Mouse (Mus musculus) liver, postnatal 0 days (tissue): ENCODE data around the gene Sdr39u1. TPM values are rescaled to one million over a fixed set of nuclear protein-coding genes. Genes with fewer than 3 reads are reported as not detected.
A peak's percentile ranks its signal among the peaks of the same experiment; 100 is the strongest.

Experiments
- ATAC-seq: fragments of 200-750 bp; cut with Nextera tagmentation; 2 replicates; pipeline ENCODE4 v1.8.0; 2017; ENCODE audit warnings: mild to moderate bottlenecking, moderate library complexity
- DNase-seq: peaks from one replicate; pipeline ENCODE4 v3.0.0-alpha.2; 2016
- H3K27ac ChIP-seq: fragments of 300-500 bp; sonication (generic); 2 replicates; pipeline ENCODE4 v1.5.1; 2014; ENCODE audit warnings: antibody characterized with exemption, moderate library complexity, mild to moderate bottlenecking, low read depth
- H3K27me3 ChIP-seq: fragments of 300-500 bp; sonication (generic); 2 replicates; pipeline ENCODE4 v1.6.1; 2014; ENCODE audit warnings: low read length, control low read depth, mixed read lengths; ENCODE audit not compliant: insufficient read depth
- H3K36me3 ChIP-seq: fragments of 300-500 bp; sonication (generic); replicated peaks from 2 replicates; pipeline ENCODE4 v1.6.1; 2014; ENCODE audit warnings: mild to moderate bottlenecking, control low read depth, low read length, moderate library complexity, mixed read lengths; ENCODE audit not compliant: insufficient read depth
- H3K4me1 ChIP-seq: fragments of 300-500 bp; sonication (generic); 2 replicates; pipeline ENCODE4 v1.6.1; 2014; ENCODE audit warnings: antibody characterized with exemption, mild to moderate bottlenecking, control low read depth; ENCODE audit not compliant: insufficient read depth
- H3K4me2 ChIP-seq: fragments of 300-500 bp; sonication (generic); 2 replicates; pipeline ENCODE4 v1.6.1; 2014; ENCODE audit warnings: low read depth, mild to moderate bottlenecking, low read length, moderate library complexity, mixed read lengths
- H3K4me3 ChIP-seq: fragments of 300-500 bp; sonication (generic); 2 replicates; pipeline ENCODE4 v1.5.1; 2014; ENCODE audit warnings: low read depth, low read length
- H3K9ac ChIP-seq: fragments of 300-500 bp; sonication (generic); replicated peaks from 2 replicates; pipeline ENCODE4 v1.6.1; 2014; ENCODE audit warnings: mild to moderate bottlenecking, moderate library complexity
- H3K9me3 ChIP-seq: fragments of 300-500 bp; sonication (generic); 2 replicates; pipeline ENCODE4 v1.6.1; 2016; ENCODE audit warnings: mild to moderate bottlenecking, control low read depth, low read length, mixed read lengths
- CTCF ChIP-seq: sonication (generic); IDR thresholded peaks from 2 replicates; pipeline ENCODE4 v1.5.1; 2016; ENCODE audit warnings: antibody characterized with exemption, low read depth
- EP300 ChIP-seq: IDR thresholded peaks from 2 replicates; pipeline ENCODE4 v1.6.1; 2016; ENCODE audit warnings: antibody characterized with exemption, low read depth, mild to moderate bottlenecking
- WGBS: fragments of 180-500 bp; shearing (Covaris S2); extraction: QIAGEN DNeasy Blood & Tissue Kit; methylation state at CpG from one replicate; pipeline ENCODE4 v1.1.7; 2014; ENCODE audit not compliant: insufficient replicate concordance; 5-methylcytosine and 5-hydroxymethylcytosine counted together
- polyA plus RNA-seq: library from polyadenylated mRNA; unstranded; fragments of >200 nt; fragmentation: Nextera tagmentation; extraction: Ambion mirVana; gene quantifications from 2 replicates; pipeline ENCODE4 v1.2.1, GENCODE M21; 2015

Sdr39u1 gene
- polyA plus RNA-seq, 1 experiment from 2014 or later, result 26.2 TPM

- 83% methylated on average over 17 of the region's 17 CpGs for WGBS
Observed at GRCm38 (mm10) chr14:55872551-55872950, 27.5 kb downstream of the Sdr39u1 start.

GRCm38 (mm10) chr14:55872039-55872438 lies 28.1 kb downstream of the Sdr39u1 start:
- ATAC-seq (no peak), DNase-seq (no peak)
- no peak overlapping the region for H3K27ac ChIP-seq
- TF ChIP-seq EP300, result no peak
- no peak for TF ChIP-seq CTCF
- peaks cover 10% of the 10 kb centered on the region for H3K4me1 ChIP-seq
- H3K27me3 ChIP-seq, result no peaks in the 10 kb centered on the region
- H3K36me3 ChIP-seq, result no peaks in the 10 kb centered on the region; the same call in 1 of the 2 replicates
- no peak overlapping the region for H3K4me3 ChIP-seq
- no peak overlapping the region for H3K9ac ChIP-seq
- WGBS, result 77% methylated on average over 12 of the region's 12 CpGs
- no peak overlapping the region for H3K4me2 ChIP-seq
- H3K9me3 ChIP-seq, result no peaks in the 10 kb centered on the region

More at GRCm38 (mm10) chr14:55872551-55872950, 27.5 kb downstream of the Sdr39u1 start:
- DNase-seq (no peak), ATAC-seq (no peak)
- Histone ChIP-seq H3K9ac (no peak overlapping the region), H3K4me2 (no peak overlapping the region), H3K4me1 (peaks cover 10% of the 10 kb centered on the region), H3K9me3 (no peaks in the 10 kb centered on the region), H3K36me3 (no peaks in the 10 kb centered on the region; the same call in 1 of the 2 replicates), H3K27ac (no peak overlapping the region), H3K4me3 (no peak overlapping the region), H3K27me3 (no peaks in the 10 kb centered on the region)
- TF ChIP-seq EP300 (no peak), CTCF (no peak)

GRCm38 (mm10) chr14:55869538-55869937 lies 30.6 kb downstream of the Sdr39u1 start:
- DNase-seq (no peak), ATAC-seq (no peak)
- Histone ChIP-seq H3K27ac (no peak overlapping the region), H3K4me1 (peaks cover 10% of the 10 kb centered on the region), H3K36me3 (peaks cover 3% of the 10 kb centered on the region), H3K4me3 (no peak overlapping the region), H3K4me2 (no peak overlapping the region), H3K9ac (no peak overlapping the region), H3K27me3 (no peaks in the 10 kb centered on the region), H3K9me3 (no peaks in the 10 kb centered on the region)
- WGBS, result 82% methylated on average over 6 of the region's 6 CpGs
- TF ChIP-seq CTCF, result no peak
- no peak for TF ChIP-seq EP300

DNA sequence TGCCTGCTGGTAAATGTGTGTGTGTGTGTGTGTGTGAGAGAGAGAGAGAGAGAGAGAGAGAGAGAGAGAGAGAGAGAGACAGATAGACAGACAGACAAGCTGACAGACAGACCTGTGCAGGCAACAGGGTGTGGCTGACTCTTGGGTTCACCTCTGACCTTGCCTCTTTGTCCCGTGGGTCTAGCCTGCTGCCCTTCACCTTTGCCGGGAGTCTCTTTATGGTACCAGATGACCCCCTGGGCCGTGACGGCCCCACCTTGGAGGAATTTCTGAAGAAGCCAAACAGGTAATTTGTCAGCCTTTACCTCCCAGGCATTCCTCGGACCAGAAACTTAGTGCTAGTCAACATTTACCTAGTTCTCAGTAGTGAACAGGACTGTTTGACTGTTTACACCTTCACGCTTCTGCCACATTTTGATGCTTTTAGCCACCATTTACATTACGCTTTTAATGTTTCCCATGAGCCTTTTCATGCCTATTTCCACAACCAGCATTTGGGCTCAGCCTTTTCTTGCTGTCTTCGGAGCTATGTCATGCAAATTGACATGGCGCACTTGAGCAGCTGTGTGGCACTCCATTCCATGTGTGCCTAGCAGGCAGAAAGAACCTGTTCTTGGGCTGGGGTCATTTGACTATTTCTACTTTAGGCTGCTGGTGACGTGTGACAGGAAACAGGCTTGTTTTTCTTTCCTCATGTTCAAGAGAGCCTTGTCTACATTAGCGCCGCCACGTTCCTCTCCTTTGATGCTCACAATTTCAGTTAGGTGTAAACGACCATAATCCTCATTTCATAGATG lies 31.7 kb downstream of the Sdr39u1 start:
- Histone ChIP-seq H3K4me1 (peaks cover under 1% of the 10 kb centered on the region; the same call in 1 of the 2 replicates), H3K9me3 (no peaks in the 10 kb centered on the region), H3K36me3 (peaks cover 3% of the 10 kb centered on the region), H3K27ac (no peak overlapping the region), H3K4me2 (no peak overlapping the region), H3K9ac (no peak overlapping the region), H3K27me3 (no peaks in the 10 kb centered on the region), H3K4me3 (no peak overlapping the region)
- no peak for DNase-seq
- WGBS, result 79% methylated on average over 14 of the region's 14 CpGs
- no peak for TF ChIP-seq EP300
- no peak for TF ChIP-seq CTCF
- ATAC-seq, result no peak

- DNase-seq (peak; percentile 54), ATAC-seq (no peak)
- Histone ChIP-seq H3K36me3 (peaks cover 3% of the 10 kb centered on the region), H3K9ac (no peak overlapping the region), H3K4me2 (no peak overlapping the region), H3K27me3 (no peaks in the 10 kb centered on the region), H3K4me3 (no peak overlapping the region), H3K9me3 (no peaks in the 10 kb centered on the region), H3K27ac (no peak overlapping the region), H3K4me1 (no peaks in the 10 kb centered on the region)
- no peak for TF ChIP-seq EP300
- TF ChIP-seq CTCF, result peak; percentile 86
- 38% methylated on average over 4 of the region's 4 CpGs for WGBS
Observed at GRCm38 (mm10) chr14:55866962-55867361, 33.1 kb downstream of the Sdr39u1 start.

DNA sequence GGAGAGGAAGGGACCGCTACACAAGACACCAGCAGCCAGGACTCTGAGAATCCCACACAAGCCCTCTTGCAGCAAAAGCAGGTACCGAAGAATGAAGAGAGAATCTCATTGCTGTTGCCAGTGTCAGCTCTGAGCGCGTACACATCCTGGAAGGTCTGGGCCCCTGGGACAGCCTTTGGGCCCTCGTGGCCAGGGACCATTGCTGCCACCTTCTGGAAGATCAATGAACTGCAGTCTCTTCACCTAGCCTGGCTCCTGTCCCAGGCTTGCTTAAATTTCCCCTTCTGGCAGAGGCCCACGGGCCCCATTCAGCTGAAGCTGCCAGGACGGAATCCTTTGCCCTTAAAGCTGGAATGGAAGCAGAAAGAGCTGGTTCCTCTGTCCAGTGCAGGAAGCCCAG lies 36.3 kb downstream of the Sdr39u1 start:
- 35% methylated on average over 7 of the region's 7 CpGs for WGBS
- Histone ChIP-seq H3K9ac (no peak overlapping the region), H3K4me2 (no peak overlapping the region), H3K36me3 (peaks cover 3% of the 10 kb centered on the region; the same call in 1 of the 2 replicates), H3K4me1 (peaks cover 7% of the 10 kb centered on the region; the same call in 1 of the 2 replicates), H3K27me3 (no peaks in the 10 kb centered on the region), H3K9me3 (no peaks in the 10 kb centered on the region), H3K4me3 (no peak overlapping the region), H3K27ac (no peak overlapping the region)
- ATAC-seq (peak; percentile 83), DNase-seq (peak; percentile 81)
- TF ChIP-seq EP300, result no peak
- peak; percentile 97 for TF ChIP-seq CTCF
